Mouse (Mus musculus) liver, adult 10 weeks (tissue): ENCODE measurements around the gene Nipal1. TPM values are rescaled to one million over a fixed set of nuclear protein-coding genes. Genes with fewer than 3 reads are reported as not detected.

ENCODE experiments used
- polyA plus RNA-seq: library from polyadenylated mRNA; stranded (reverse); fragments of 350-450 nt; fragmentation: Illumina TruSeq; extraction: RNeasy Lipid Tissue Mini Kit (QIAGEN cat#74804); gene quantifications from one replicate; pipeline ENCODE4 v1.2.3, GENCODE M21; 2014; ENCODE audit warnings: low read depth, low replicate concordance

The Nipal1 gene
- 23.2 TPM for polyA plus RNA-seq

GRCm38 (mm10) chr5:72647418-72647907, at the start of gene Nipal1:
Gene Nipal1 (plus strand): TSS chr5:72647795.

GRCm38 (mm10) chr5:72644175-72644574, 3.4 kb upstream of the Nipal1 start, which contains the start of gene Cnga1:
Gene Cnga1 (minus strand): TSS chr5:72644275.

Other genes starting within 250 kb of the Nipal1 start
- gene Corin, start 143.3 kb upstream of the Nipal1 start, polyA plus RNA-seq = 0.24 TPM
- 13.9 TPM for gene Nfxl1, start 88.1 kb upstream of the Nipal1 start, polyA plus RNA-seq
- gene Zar1, start 66.5 kb upstream of the Nipal1 start, polyA plus RNA-seq = not detected
- not detected for gene Gm5868, start 60.2 kb upstream of the Nipal1 start, polyA plus RNA-seq
- not detected for gene Cnga1, start 3.5 kb upstream of the Nipal1 start, polyA plus RNA-seq
- 0.21 TPM for gene Txk, start 105.0 kb downstream of the Nipal1 start, polyA plus RNA-seq
- 25.9 TPM for gene Tec, start 220.7 kb downstream of the Nipal1 start, polyA plus RNA-seq